Mouse (Mus musculus) heart, postnatal 0 days (tissue): ENCODE data around the gene Zfp598.

Experiments
- CTCF ChIP-seq: IDR thresholded peaks from 2 replicates; pipeline ENCODE4 v1.5.1; 2016; ENCODE audit warnings: antibody characterized with exemption, control low read depth, low read depth
- EP300 ChIP-seq: IDR thresholded peaks from 2 replicates; pipeline ENCODE4 v1.6.1; 2016; ENCODE audit warnings: antibody characterized with exemption, low read depth

DNA sequence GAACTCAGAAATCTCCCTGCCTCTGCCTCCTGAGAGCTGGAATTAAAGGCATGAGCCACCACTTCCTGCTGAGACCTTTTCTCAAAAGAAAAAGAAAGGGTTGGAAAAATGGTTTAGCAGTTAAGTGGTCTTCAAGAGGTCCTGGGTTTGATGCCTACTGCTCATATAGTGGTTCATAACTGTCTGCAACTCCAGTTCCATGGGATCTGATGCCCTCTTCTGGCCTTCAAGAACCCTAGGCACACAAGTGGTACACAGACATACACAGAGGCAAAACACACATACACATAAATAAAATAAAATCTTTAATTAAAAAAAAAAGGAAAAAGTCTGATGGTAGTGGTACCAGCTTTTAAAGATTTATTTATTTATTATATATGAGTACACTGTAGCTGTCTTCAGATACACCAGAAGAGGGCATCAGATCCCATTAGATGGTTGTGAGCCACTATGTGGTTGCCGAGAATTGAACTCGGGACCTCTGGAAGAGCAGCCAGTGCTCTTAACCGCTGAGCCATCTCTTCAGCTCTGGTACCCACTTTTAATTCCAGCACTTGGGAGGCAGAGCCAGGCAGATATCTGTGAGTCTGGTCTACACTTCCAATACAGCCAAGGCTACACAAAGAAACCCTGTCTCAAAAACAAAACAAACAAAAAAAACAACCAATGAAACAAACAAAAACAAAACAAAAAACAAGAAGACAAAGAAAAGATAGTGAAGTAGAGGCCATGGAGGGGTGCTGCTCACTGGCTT, 56.3 kb downstream of the Zfp598 start:
- no peak for TF ChIP-seq EP300
- TF ChIP-seq CTCF: no peak
